Mouse (Mus musculus): ENCODE measurements around the gene Gale.

Gene Gale

GRCm38 (mm10) chr4:135942193-135942592, 21.3 kb upstream of the Gale start:
- in situ Hi-C loops (cut with MboI; ENCODE audit: low sequenced_read_pairs), result no loop called here

- in situ Hi-C loops (cut with MboI; ENCODE audit: low sequenced_read_pairs), result no loop called here
Measured at GRCm38 (mm10) chr4:135943389-135943788, 20.1 kb upstream of the Gale start.

- in situ Hi-C loops (cut with MboI; ENCODE audit: low sequenced_read_pairs), result no loop called here
Measured at GRCm38 (mm10) chr4:135945706-135946105, 17.8 kb upstream of the Gale start.

- in situ Hi-C loops (cut with MboI; ENCODE audit: low sequenced_read_pairs), result no loop called here
Measured at GRCm38 (mm10) chr4:135946278-135946658, 17.3 kb upstream of the Gale start, which contains the start of gene Hmgcl. Hmgcl (plus strand) TSS chr4:135946448.

- in situ Hi-C loops (cut with MboI; ENCODE audit: low sequenced_read_pairs), result no loop called here
Measured at GRCm38 (mm10) chr4:135946659-135947301, 16.7 kb upstream of the Gale start.

- in situ Hi-C loops (cut with MboI; ENCODE audit: low sequenced_read_pairs), result no loop called here
Measured at GRCm38 (mm10) chr4:135948142-135948541, 15.4 kb upstream of the Gale start.

- in situ Hi-C loops (cut with MboI; ENCODE audit: low sequenced_read_pairs), result no loop called here
Measured at GRCm38 (mm10) chr4:135949475-135949874, 14.1 kb upstream of the Gale start.

GRCm38 (mm10) chr4:135949911-135950310, 13.6 kb upstream of the Gale start:
- in situ Hi-C loops (cut with MboI; ENCODE audit: low sequenced_read_pairs), result no loop called here

GRCm38 (mm10) chr4:135950365-135950764, 13.2 kb upstream of the Gale start:
- in situ Hi-C loops (cut with MboI; ENCODE audit: low sequenced_read_pairs), result no loop called here

GRCm38 (mm10) chr4:135951505-135951904, 12.0 kb upstream of the Gale start:
- in situ Hi-C loops (cut with MboI; ENCODE audit: low sequenced_read_pairs), result no loop called here

GRCm38 (mm10) chr4:135953179-135953578, 10.3 kb upstream of the Gale start:
- in situ Hi-C loops (cut with MboI; ENCODE audit: low sequenced_read_pairs), result no loop called here

- in situ Hi-C loops (cut with MboI; ENCODE audit: low sequenced_read_pairs), result no loop called here
Measured at GRCm38 (mm10) chr4:135954241-135954640, 9.3 kb upstream of the Gale start.

- in situ Hi-C loops (cut with MboI; ENCODE audit: low sequenced_read_pairs), result no loop called here
Measured at GRCm38 (mm10) chr4:135955886-135956285, 7.6 kb upstream of the Gale start.

- in situ Hi-C loops (cut with MboI; ENCODE audit: low sequenced_read_pairs), result no loop called here
Measured at GRCm38 (mm10) chr4:135958354-135958753, 5.2 kb upstream of the Gale start.

GRCm38 (mm10) chr4:135960717-135961116, 2.8 kb upstream of the Gale start:
- in situ Hi-C loops (cut with MboI; ENCODE audit: low sequenced_read_pairs), result no loop called here

GRCm38 (mm10) chr4:135961709-135962108, 1.8 kb upstream of the Gale start:
- in situ Hi-C loops (cut with MboI; ENCODE audit: low sequenced_read_pairs), result no loop called here

GRCm38 (mm10) chr4:135962198-135962597, 1.3 kb upstream of the Gale start:
- in situ Hi-C loops (cut with MboI; ENCODE audit: low sequenced_read_pairs), result no loop called here

- in situ Hi-C loops (cut with MboI; ENCODE audit: low sequenced_read_pairs), result no loop called here
Measured at GRCm38 (mm10) chr4:135962946-135963345, 581 bp upstream of the Gale start.

GRCm38 (mm10) chr4:135964426-135964825, 899 bp downstream of the Gale start:
- in situ Hi-C loops (cut with MboI; ENCODE audit: low sequenced_read_pairs), result no loop called here

GRCm38 (mm10) chr4:135965113-135965512, 1.6 kb downstream of the Gale start:
- in situ Hi-C loops (cut with MboI; ENCODE audit: low sequenced_read_pairs), result no loop called here

- in situ Hi-C loops (cut with MboI; ENCODE audit: low sequenced_read_pairs), result no loop called here
Measured at GRCm38 (mm10) chr4:135966283-135966682, 2.8 kb downstream of the Gale start.

- in situ Hi-C loops (cut with MboI; ENCODE audit: low sequenced_read_pairs), result no loop called here
Measured at GRCm38 (mm10) chr4:135967086-135967760, 3.7 kb downstream of the Gale start.

All from CH12F3 (cell line).